ENCODE assay signal across 8 mouse cellular contexts in genomic region chr4:63215185-63215992, GRCm38 (mm10). TPM values are rescaled to one million over a fixed set of nuclear protein-coding genes. Genes with fewer than 3 reads are reported as not detected.
DNase-seq lines count a peak whose midpoint lies in the region; ATAC-seq lines count a peak whose summit lies in the region.

No protein-coding gene starts in this region.

- 2% methylated on average over 46 of the region's 71 CpGs for WGBS in limb, embryonic 11.5 days
- WGBS in midbrain, embryonic 12.5 days, result under 1% methylated on average over 63 of the region's 71 CpGs

- H3K4me3 ChIP-seq in limb, embryonic 11.5 days (ENCODE audit: low read depth, low read length), result peak overlapping the region; percentile 74
- H3K4me3 ChIP-seq in midbrain, embryonic 12.5 days, result peak overlapping the region; percentile 67

- peaks cover 8% of the 10 kb centered on the region for H3K4me1 ChIP-seq in limb, embryonic 11.5 days (ENCODE audit: control insufficient read depth, insufficient read depth, low read length)
- peaks cover 25% of the 10 kb centered on the region for H3K4me1 ChIP-seq in midbrain, embryonic 12.5 days

- H3K27me3 ChIP-seq in limb, embryonic 11.5 days (ENCODE audit: control insufficient read depth, insufficient read depth, low read length), result peaks cover 3% of the 10 kb centered on the region; the same call in 1 of the 2 replicates
- peaks cover 57% of the 10 kb centered on the region for H3K27me3 ChIP-seq in midbrain, embryonic 12.5 days

- peak; percentile 27 for ATAC-seq in limb, embryonic 11.5 days (ENCODE audit: insufficient number of reproducible peaks, low FRiP score, low TSS enrichment, low read depth)
- peak; percentile 73 for ATAC-seq in midbrain, embryonic 12.5 days (ENCODE audit: low FRiP score, low read depth)
- no peak for ATAC-seq in inflammation-experienced regulatory T-cells, adult 6 months

- no peaks in the 10 kb centered on the region for H3K9me3 ChIP-seq in limb, embryonic 11.5 days (ENCODE audit: control insufficient read depth, low read length)
- H3K9me3 ChIP-seq in midbrain, embryonic 12.5 days, result no peaks in the 10 kb centered on the region

- H3K27ac ChIP-seq in limb, embryonic 11.5 days (replicated peaks; ENCODE audit: low read depth, low read length), result peak overlapping the region; percentile 4; the same call in 1 of the 2 replicates
- H3K27ac ChIP-seq in midbrain, embryonic 12.5 days (replicated peaks), result no peak overlapping the region; the same call in 1 of the 2 replicates

- H3K36me3 ChIP-seq in limb, embryonic 11.5 days (ENCODE audit: control insufficient read depth, insufficient read depth, low read length), result no peaks in the 10 kb centered on the region
- no peaks in the 10 kb centered on the region for H3K36me3 ChIP-seq in midbrain, embryonic 12.5 days

- peak overlapping the region; percentile 91 for H3K9ac ChIP-seq in limb, embryonic 11.5 days (ENCODE audit: low read length)
- H3K9ac ChIP-seq in midbrain, embryonic 12.5 days (replicated peaks), result peak overlapping the region; percentile 78

- peak overlapping the region; percentile 98 for H3K4me2 ChIP-seq in limb, embryonic 11.5 days (ENCODE audit: low read depth, severe bottlenecking)
- H3K4me2 ChIP-seq in midbrain, embryonic 12.5 days (replicated peaks), result peak overlapping the region; percentile 98

- peak; percentile 80 to 93 for DNase-seq in adrenal gland, adult (ENCODE audit: inconsistent age in 2 of 2, low spot score in 1 of 2)
- peak; percentile 73 to 88 for DNase-seq in cerebellum, postnatal 4 days (ENCODE audit: low spot score in 2 of 2)
- DNase-seq in gastrocnemius, postnatal 25 days, result peak; percentile 65
- DNase-seq in induced T-regulatory cell, adult 2 months (ENCODE audit: low read depth), result peak; percentile 75
- peak; percentile 91 for DNase-seq in limb, embryonic 11.5 days (ENCODE audit: low spot score)
- peak; percentile 84 for DNase-seq in right cerebral cortex, postnatal 4 days

RNA-seq across cellular contexts. Expression of gene Col27a1, which starts 1.6 kb away (rescaled TPM):
- under 1 TPM; 0.92 to 0.94 TPM for total RNA-seq in gastrocnemius, postnatal 25 days (2021)
- polyA plus RNA-seq in limb, embryonic 11.5 days (2014; fragmentation: Nextera tagmentation; extraction: Ambion mirVana), result 9.8 and 12.1 TPM in 2 replicates
- polyA plus RNA-seq in midbrain, embryonic 12.5 days (2016; fragmentation: Nextera tagmentation; extraction: Ambion mirVana), result 2.9 and 4.0 TPM in 2 replicates
- polyA plus RNA-seq in inflammation-experienced regulatory T-cells, adult 6 months (2017; shearing (Covaris generic)), result 1 to 10 TPM in 1 of 3 experiments, under 1 TPM in 2; 0.11 to 1.2 (median 0.65) TPM

RNA-seq across cellular contexts. Expression of gene Kif12, which starts 43.5 kb away (rescaled TPM):
- not detected for total RNA-seq in gastrocnemius, postnatal 25 days (2021)
- polyA plus RNA-seq in limb, embryonic 11.5 days (2014; fragmentation: Nextera tagmentation; extraction: Ambion mirVana), result not detected in 2 replicates
- not detected in 2 replicates for polyA plus RNA-seq in midbrain, embryonic 12.5 days (2016; fragmentation: Nextera tagmentation; extraction: Ambion mirVana)
- not detected for polyA plus RNA-seq in inflammation-experienced regulatory T-cells, adult 6 months (2017; shearing (Covaris generic))
